Mouse (Mus musculus): ENCODE measurements at regions not wholly inside any gene's neighbourhood (a gene's known extent, or its start where the extent isn't known, plus 50 kb on each side); places are given as distances from the start of the nearest gene placed in this dataset.

GRCm38 (mm10) chr6:67178531-67178930 is 59.4 kb upstream of the Serbp1 start:
- no peaks in the 10 kb centered on the region for H3K36me3 ChIP-seq (ENCODE audit: control insufficient read depth, insufficient read depth)
- H3K9me3 ChIP-seq (ENCODE audit: control insufficient read depth), result no peaks in the 10 kb centered on the region
- no peak overlapping the region for H3K4me3 ChIP-seq (ENCODE audit: low read depth, low read length)
- no peaks in the 10 kb centered on the region for H3K27me3 ChIP-seq (replicated peaks; ENCODE audit: control insufficient read depth, insufficient read depth, low read length)
- H3K27ac ChIP-seq (ENCODE audit: low read depth, low read length), result no peak overlapping the region
- no peaks in the 10 kb centered on the region for H3K4me1 ChIP-seq (replicated peaks; ENCODE audit: control insufficient read depth, insufficient read depth, low read length)
- no peak overlapping the region for H3K4me2 ChIP-seq (replicated peaks; ENCODE audit: low read depth)
- no peak overlapping the region for H3K9ac ChIP-seq (ENCODE audit: low read depth, low read length)
- ATAC-seq, result no peak
- TF ChIP-seq CTCF (IDR thresholded peaks at IDR 0.05; ENCODE audit: low read depth), result no peak
- WGBS, result 89% methylated on average over 4 of the region's 4 CpGs

- Histone ChIP-seq H3K36me3 (ENCODE audit: control insufficient read depth, insufficient read depth) (no peaks in the 10 kb centered on the region), H3K9ac (ENCODE audit: low read depth, low read length) (no peak overlapping the region), H3K4me2 (replicated peaks; ENCODE audit: low read depth) (no peak overlapping the region), H3K27ac (ENCODE audit: low read depth, low read length) (no peak overlapping the region), H3K9me3 (ENCODE audit: control insufficient read depth) (no peaks in the 10 kb centered on the region), H3K27me3 (replicated peaks; ENCODE audit: control insufficient read depth, insufficient read depth, low read length) (no peaks in the 10 kb centered on the region), H3K4me3 (ENCODE audit: low read depth, low read length) (no peak overlapping the region), H3K4me1 (replicated peaks; ENCODE audit: control insufficient read depth, insufficient read depth, low read length) (no peaks in the 10 kb centered on the region)
- no peak for TF ChIP-seq CTCF (IDR thresholded peaks at IDR 0.05; ENCODE audit: low read depth)
- 12% methylated on average over 1 of the region's 1 CpGs for WGBS
- no peak for ATAC-seq
Measured at GRCm38 (mm10) chr6:67178101-67178500, 59.9 kb upstream of the Serbp1 start.

GRCm38 (mm10) chr6:67170674-67170946 is 67.4 kb upstream of the Serbp1 start:
- no peaks in the 10 kb centered on the region for H3K27me3 ChIP-seq (replicated peaks; ENCODE audit: control insufficient read depth, insufficient read depth, low read length)
- H3K4me2 ChIP-seq (replicated peaks; ENCODE audit: low read depth), result peak overlapping the region; percentile 51
- H3K36me3 ChIP-seq (ENCODE audit: control insufficient read depth, insufficient read depth), result no peaks in the 10 kb centered on the region
- no peak overlapping the region; the same call in 1 of the 2 replicates for H3K4me3 ChIP-seq (ENCODE audit: low read depth, low read length)
- no peak overlapping the region for H3K9ac ChIP-seq (ENCODE audit: low read depth, low read length)
- 0 out of 2 replicates have a peak overlapping the region, but pooled peaks have one; percentile 11 for H3K27ac ChIP-seq (ENCODE audit: low read depth, low read length)
- TF ChIP-seq CTCF (IDR thresholded peaks at IDR 0.05; ENCODE audit: low read depth), result no peak
- H3K4me1 ChIP-seq (replicated peaks; ENCODE audit: control insufficient read depth, insufficient read depth, low read length), result 0 out of 2 replicates have a peak, but pooled peaks cover 3% of the 10 kb centered on the region
- H3K9me3 ChIP-seq (ENCODE audit: control insufficient read depth), result no peaks in the 10 kb centered on the region
- ATAC-seq, result no peak; the same call in 1 of the 2 replicates
- 84% methylated on average over 5 of the region's 5 CpGs for WGBS

GRCm38 (mm10) chr6:67169873-67170673 is 67.9 kb upstream of the Serbp1 start:
- TF ChIP-seq CTCF (IDR thresholded peaks at IDR 0.05; ENCODE audit: low read depth), result peak; percentile 93
- Histone ChIP-seq H3K4me3 (ENCODE audit: low read depth, low read length) (no peak overlapping the region; the same call in 1 of the 2 replicates), H3K9ac (ENCODE audit: low read depth, low read length) (no peak overlapping the region), H3K27ac (ENCODE audit: low read depth, low read length) (0 out of 2 replicates have a peak overlapping the region, but pooled peaks have one; percentile 11), H3K4me2 (replicated peaks; ENCODE audit: low read depth) (peak overlapping the region; percentile 51), H3K27me3 (replicated peaks; ENCODE audit: control insufficient read depth, insufficient read depth, low read length) (no peaks in the 10 kb centered on the region), H3K9me3 (ENCODE audit: control insufficient read depth) (no peaks in the 10 kb centered on the region), H3K4me1 (replicated peaks; ENCODE audit: control insufficient read depth, insufficient read depth, low read length) (0 out of 2 replicates have a peak, but pooled peaks cover 3% of the 10 kb centered on the region), H3K36me3 (ENCODE audit: control insufficient read depth, insufficient read depth) (no peaks in the 10 kb centered on the region)
- WGBS, result 34% methylated on average over 13 of the region's 13 CpGs
- peak; percentile 93 for ATAC-seq

DNA sequence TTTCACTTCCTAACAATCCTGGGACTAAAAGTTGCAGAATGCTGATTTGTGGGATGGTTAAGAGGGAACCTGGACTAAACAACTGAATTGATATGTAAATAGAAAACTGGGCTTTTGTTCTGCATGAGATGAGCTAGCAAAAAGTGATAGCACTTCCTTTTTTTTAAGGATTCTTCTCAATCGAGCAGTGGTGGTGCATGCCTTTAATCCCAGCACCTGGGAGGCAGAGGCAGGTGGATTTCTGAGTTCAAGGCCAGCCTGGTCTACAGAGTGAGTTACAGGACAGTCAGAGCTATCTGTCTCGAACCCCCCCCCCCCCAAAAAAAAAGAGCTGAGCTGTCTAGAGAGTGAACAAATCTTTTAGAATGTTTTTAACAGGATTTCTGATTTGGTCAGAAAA is 69.2 kb upstream of the Serbp1 start:
- no peak overlapping the region for H3K27ac ChIP-seq (ENCODE audit: low read depth, low read length)
- no peak for ATAC-seq
- no peak for TF ChIP-seq CTCF (IDR thresholded peaks at IDR 0.05; ENCODE audit: low read depth)
- H3K4me1 ChIP-seq (replicated peaks; ENCODE audit: control insufficient read depth, insufficient read depth, low read length), result 0 out of 2 replicates have a peak, but pooled peaks cover 3% of the 10 kb centered on the region
- no peaks in the 10 kb centered on the region for H3K9me3 ChIP-seq (ENCODE audit: control insufficient read depth)
- H3K9ac ChIP-seq (ENCODE audit: low read depth, low read length), result peak overlapping the region; percentile 46; the same call in 1 of the 2 replicates
- peak overlapping the region; percentile 70 for H3K4me2 ChIP-seq (replicated peaks; ENCODE audit: low read depth)
- H3K36me3 ChIP-seq (ENCODE audit: control insufficient read depth, insufficient read depth), result no peaks in the 10 kb centered on the region
- H3K4me3 ChIP-seq (ENCODE audit: low read depth, low read length), result peak overlapping the region; percentile 36
- 31% methylated on average over 2 of the region's 2 CpGs for WGBS
- H3K27me3 ChIP-seq (replicated peaks; ENCODE audit: control insufficient read depth, insufficient read depth, low read length), result no peaks in the 10 kb centered on the region

- 17% methylated on average over 11 of the region's 11 CpGs for WGBS
- no peak overlapping the region for H3K27ac ChIP-seq (ENCODE audit: low read depth, low read length)
- H3K27me3 ChIP-seq (replicated peaks; ENCODE audit: control insufficient read depth, insufficient read depth, low read length), result no peaks in the 10 kb centered on the region
- H3K9me3 ChIP-seq (ENCODE audit: control insufficient read depth), result no peaks in the 10 kb centered on the region
- H3K9ac ChIP-seq (ENCODE audit: low read depth, low read length), result peak overlapping the region; percentile 46; the same call in 1 of the 2 replicates
- no peak for ATAC-seq
- H3K36me3 ChIP-seq (ENCODE audit: control insufficient read depth, insufficient read depth), result no peaks in the 10 kb centered on the region
- no peak for TF ChIP-seq CTCF (IDR thresholded peaks at IDR 0.05; ENCODE audit: low read depth)
- H3K4me2 ChIP-seq (replicated peaks; ENCODE audit: low read depth), result peak overlapping the region; percentile 70
- H3K4me3 ChIP-seq (ENCODE audit: low read depth, low read length), result peak overlapping the region; percentile 36
- H3K4me1 ChIP-seq (replicated peaks; ENCODE audit: control insufficient read depth, insufficient read depth, low read length), result 0 out of 2 replicates have a peak, but pooled peaks cover 3% of the 10 kb centered on the region
Measured at GRCm38 (mm10) chr6:67168031-67168777, 69.8 kb upstream of the Serbp1 start.
